Mouse (Mus musculus) erythroblast, embryonic 14.5 days (primary cell): ENCODE measurements around the gene Rreb1.
"Not testable (repeated sequence)": the region's sequence is repeated elsewhere in the genome, so short reads cannot be mapped to it uniquely, and the experiment has no call there.

ENCODE experiments used
- GATA1 ChIP-seq: IDR thresholded peaks from 2 replicates; pipeline ENCODE4 v1.6.1; 2012; ENCODE audit warnings: low read length, inconsistent platforms, mixed read lengths
- TAL1 ChIP-seq: IDR thresholded peaks from 3 replicates; pipeline ENCODE4 v1.6.1; 2012; ENCODE audit warnings: low read length, inconsistent platforms, mixed read lengths

- not testable (repeated sequence) for TF ChIP-seq TAL1, GATA1
These were observed 57.6 kb downstream of the Rreb1 start for GRCm38 (mm10) chr13:37835811-37836210.
